Mouse (Mus musculus): Measurements from ENCODE around the gene Rnf223.
"Not testable (repeated sequence)": the region's sequence is repeated elsewhere in the genome, so short reads cannot be mapped to it uniquely, and the experiment has no call there.

Gene Rnf223

GRCm38 (mm10) chr4:156130940-156131339 is 627 bp downstream of the Rnf223 start:
- DNase-seq: no peak

- no peak for DNase-seq
Observed at GRCm38 (mm10) chr4:156133334-156133733, 3.0 kb downstream of the Rnf223 start.

- DNase-seq: no peak
Observed at GRCm38 (mm10) chr4:156133943-156134605, 3.8 kb downstream of the Rnf223 start.

- no peak for DNase-seq
Observed at GRCm38 (mm10) chr4:156135112-156135511, 4.8 kb downstream of the Rnf223 start.

GRCm38 (mm10) chr4:156135801-156136200 is 5.5 kb downstream of the Rnf223 start:
- no peak for DNase-seq

- DNase-seq: no peak
Observed at GRCm38 (mm10) chr4:156136285-156137100, 6.2 kb downstream of the Rnf223 start.

- not testable (repeated sequence) for DNase-seq
Observed at GRCm38 (mm10) chr4:156150887-156151286, 20.6 kb downstream of the Rnf223 start.

- no peak for DNase-seq
Observed at GRCm38 (mm10) chr4:156154771-156155170, 24.5 kb downstream of the Rnf223 start.

GRCm38 (mm10) chr4:156166477-156166876 is 36.2 kb downstream of the Rnf223 start:
- DNase-seq: no peak

- no peak for DNase-seq
Observed at GRCm38 (mm10) chr4:156168611-156169010, 38.3 kb downstream of the Rnf223 start.

GRCm38 (mm10) chr4:156169129-156169528 is 38.8 kb downstream of the Rnf223 start:
- no peak for DNase-seq

GRCm38 (mm10) chr4:156171828-156172227 is 41.5 kb downstream of the Rnf223 start:
- DNase-seq: no peak

- DNase-seq: no peak
Observed at GRCm38 (mm10) chr4:156177630-156178029, 47.3 kb downstream of the Rnf223 start.

Measured in cerebellum, postnatal 14 days (tissue).